Mouse (Mus musculus): ENCODE data around the gene Iqcm. TPM values are rescaled to one million over a fixed set of nuclear protein-coding genes. Genes with fewer than 3 reads are reported as not detected.
A peak's percentile ranks its signal among the peaks of the same experiment; 100 is the strongest.

The Iqcm gene
- polyA plus RNA-seq, 1 experiment from 2014 or later = not detected

DNA sequence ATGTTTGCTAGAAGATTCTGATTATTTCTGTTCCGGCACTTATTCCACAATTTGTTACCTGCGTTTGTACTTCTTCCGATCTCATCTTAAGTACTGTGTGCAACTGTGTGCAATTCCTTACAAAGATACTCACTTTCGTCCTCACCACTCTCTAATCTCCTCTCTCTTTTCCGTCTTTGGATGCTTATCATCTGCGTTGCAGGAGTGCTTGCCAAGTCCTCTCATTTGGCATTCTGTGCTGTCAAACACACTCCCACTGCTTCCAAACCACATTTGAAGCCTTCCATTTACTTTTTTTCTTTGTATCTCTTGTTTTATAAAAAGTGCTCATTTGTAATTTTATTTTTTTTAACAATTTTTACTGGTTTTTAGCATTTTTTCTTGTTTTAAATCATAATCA lies 210.8 kb downstream of the Iqcm start:
- peak; percentile 69 for ATAC-seq
- no peaks in the 10 kb centered on the region for H3K9me3 ChIP-seq (ENCODE audit: control insufficient read depth, low read length)
- 71% methylated on average over 6 of the region's 6 CpGs for WGBS

DNA sequence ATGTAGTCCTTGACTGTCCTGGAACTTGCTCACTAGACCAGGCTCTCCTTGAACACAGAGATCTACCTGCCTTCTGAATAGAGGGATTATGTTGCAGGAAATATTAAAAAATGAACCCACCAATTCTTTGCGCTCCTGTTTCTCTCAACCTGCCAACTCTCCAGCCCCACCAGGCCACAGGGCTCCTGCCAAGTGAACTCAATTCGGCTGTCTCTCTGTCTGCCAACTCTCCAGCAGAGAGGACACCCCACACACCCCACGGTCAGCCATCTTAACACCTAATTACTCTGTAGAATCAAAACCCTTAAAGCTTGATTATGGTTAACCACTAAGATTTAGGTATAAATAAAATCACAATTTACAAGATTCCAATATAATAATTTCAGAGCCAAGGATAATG lies 298.1 kb downstream of the Iqcm start:
- Histone ChIP-seq H3K4me3 (replicated peaks; ENCODE audit: low read length) (no peak overlapping the region), H3K4me1 (replicated peaks; ENCODE audit: control insufficient read depth, insufficient read depth, low read length) (no peaks in the 10 kb centered on the region), H3K27me3 (replicated peaks; ENCODE audit: control insufficient read depth, insufficient read depth, low read length) (no peaks in the 10 kb centered on the region), H3K36me3 (ENCODE audit: control insufficient read depth, insufficient read depth) (no peaks in the 10 kb centered on the region), H3K9me3 (ENCODE audit: control insufficient read depth, low read length) (no peaks in the 10 kb centered on the region), H3K4me2 (ENCODE audit: low read length) (no peak overlapping the region), H3K27ac (ENCODE audit: low read length) (no peak overlapping the region), H3K9ac (replicated peaks; ENCODE audit: low read depth, low read length) (no peak overlapping the region)
- 85% methylated on average over 3 of the region's 3 CpGs for WGBS
- no peak for ATAC-seq

More for the DNA sequence above, 210.8 kb downstream of the Iqcm start:
- H3K4me3 ChIP-seq (replicated peaks; ENCODE audit: low read length) = no peak overlapping the region
- no peaks in the 10 kb centered on the region; the same call in 1 of the 2 replicates for H3K4me1 ChIP-seq (replicated peaks; ENCODE audit: control insufficient read depth, insufficient read depth, low read length)
- no peak overlapping the region for H3K27ac ChIP-seq (ENCODE audit: low read length)
- H3K4me2 ChIP-seq (ENCODE audit: low read length) = no peak overlapping the region
- H3K27me3 ChIP-seq (replicated peaks; ENCODE audit: control insufficient read depth, insufficient read depth, low read length) = no peaks in the 10 kb centered on the region
- no peak overlapping the region for H3K9ac ChIP-seq (replicated peaks; ENCODE audit: low read depth, low read length)
- H3K36me3 ChIP-seq (ENCODE audit: control insufficient read depth, insufficient read depth) = no peaks in the 10 kb centered on the region

DNA sequence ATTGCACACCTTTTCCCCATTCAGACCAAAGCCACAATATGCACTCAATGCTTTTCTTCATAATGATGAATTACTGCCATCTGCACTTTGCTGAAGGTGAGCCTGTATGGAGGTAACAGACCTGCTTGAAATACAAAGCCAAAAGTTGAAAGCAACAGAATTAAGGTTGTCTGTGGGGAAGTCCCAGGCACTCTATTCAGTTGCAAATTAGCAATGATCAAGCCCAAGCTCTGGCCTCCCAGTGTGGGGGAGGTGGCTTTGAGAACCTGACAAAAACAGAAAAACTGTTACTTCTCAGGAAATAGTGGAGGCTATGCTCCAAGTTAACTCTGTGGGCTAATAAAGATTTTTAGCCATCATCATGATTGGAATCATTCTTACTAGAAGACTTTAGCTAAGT lies 307.1 kb downstream of the Iqcm start:
- no peaks in the 10 kb centered on the region for H3K27me3 ChIP-seq (replicated peaks; ENCODE audit: control insufficient read depth, insufficient read depth, low read length)
- H3K9me3 ChIP-seq (ENCODE audit: control insufficient read depth, low read length) = no peaks in the 10 kb centered on the region
- H3K4me2 ChIP-seq (ENCODE audit: low read length) = no peak overlapping the region
- H3K27ac ChIP-seq (ENCODE audit: low read length) = no peak overlapping the region
- H3K9ac ChIP-seq (replicated peaks; ENCODE audit: low read depth, low read length) = no peak overlapping the region
- H3K4me3 ChIP-seq (replicated peaks; ENCODE audit: low read length) = no peak overlapping the region
- H3K36me3 ChIP-seq (ENCODE audit: control insufficient read depth, insufficient read depth) = no peaks in the 10 kb centered on the region
- no peaks in the 10 kb centered on the region for H3K4me1 ChIP-seq (replicated peaks; ENCODE audit: control insufficient read depth, insufficient read depth, low read length)
- no peak for ATAC-seq

DNA sequence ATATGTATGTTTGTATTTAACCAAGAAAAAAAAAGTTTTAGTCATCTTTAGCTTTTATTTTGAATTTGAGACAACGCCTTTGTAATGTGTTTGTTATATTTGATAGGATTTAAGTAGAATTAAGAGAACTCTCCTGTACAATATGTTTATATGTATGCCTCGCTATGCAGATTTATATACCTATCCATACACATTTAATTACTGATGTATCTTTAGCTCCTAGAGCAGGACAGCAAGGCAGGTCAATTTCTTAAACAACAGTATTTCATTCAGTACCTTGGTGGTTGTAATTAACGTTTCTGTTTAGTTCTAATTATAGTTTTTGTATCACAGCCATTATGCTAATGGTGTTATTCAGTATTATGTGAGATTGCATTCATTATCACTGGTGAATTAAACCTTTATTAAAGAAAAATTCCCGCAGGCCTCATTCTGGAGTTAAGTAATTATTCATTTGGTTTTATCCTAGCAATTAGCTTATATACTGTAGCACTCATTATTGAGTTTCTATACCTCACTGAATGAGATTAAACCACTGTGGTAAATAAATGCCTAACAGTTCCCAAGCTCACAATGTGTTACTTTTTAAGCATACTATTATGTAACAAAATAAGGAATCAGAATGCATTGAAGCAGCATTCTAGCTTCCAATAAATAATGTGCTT lies 380.1 kb downstream of the Iqcm start:
- no peak overlapping the region for H3K27ac ChIP-seq (ENCODE audit: low read length)
- H3K27me3 ChIP-seq (replicated peaks; ENCODE audit: control insufficient read depth, insufficient read depth, low read length) = peaks cover 47% of the 10 kb centered on the region
- WGBS = 33% methylated on average over 4 of the region's 4 CpGs
- no peaks in the 10 kb centered on the region for H3K36me3 ChIP-seq (ENCODE audit: control insufficient read depth, insufficient read depth)
- no peaks in the 10 kb centered on the region for H3K4me1 ChIP-seq (replicated peaks; ENCODE audit: control insufficient read depth, insufficient read depth, low read length)
- H3K4me3 ChIP-seq (replicated peaks; ENCODE audit: low read length) = no peak overlapping the region
- H3K4me2 ChIP-seq (ENCODE audit: low read length) = no peak overlapping the region
- H3K9ac ChIP-seq (replicated peaks; ENCODE audit: low read depth, low read length) = no peak overlapping the region
- H3K9me3 ChIP-seq (ENCODE audit: control insufficient read depth, low read length) = no peaks in the 10 kb centered on the region
- peak; percentile 89 for ATAC-seq

DNA sequence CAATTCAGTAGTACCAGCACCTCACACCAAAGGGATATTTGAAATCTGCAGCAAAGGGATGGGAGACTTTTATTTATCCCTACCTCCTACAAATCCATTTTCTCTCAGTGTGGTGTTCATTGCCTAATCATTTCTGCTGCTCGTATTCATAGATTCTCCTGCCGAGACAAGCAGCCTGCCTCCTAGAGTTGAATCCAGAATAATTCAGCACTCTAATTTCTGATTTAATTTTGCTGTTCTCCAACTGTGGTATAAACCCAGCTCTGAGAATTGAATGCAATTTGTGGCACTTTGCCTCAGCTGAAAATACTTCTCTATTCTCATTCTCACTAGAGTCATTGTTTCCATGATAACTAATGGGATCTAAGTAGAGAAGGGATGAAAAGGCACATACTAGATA lies 386.8 kb downstream of the Iqcm start:
- no peaks in the 10 kb centered on the region for H3K36me3 ChIP-seq (ENCODE audit: control insufficient read depth, insufficient read depth)
- ATAC-seq = no peak
- no peak overlapping the region for H3K9ac ChIP-seq (replicated peaks; ENCODE audit: low read depth, low read length)
- H3K9me3 ChIP-seq (ENCODE audit: control insufficient read depth, low read length) = no peaks in the 10 kb centered on the region
- WGBS = 59% methylated on average over 2 of the region's 2 CpGs
- no peak overlapping the region for H3K4me2 ChIP-seq (ENCODE audit: low read length)
- H3K27ac ChIP-seq (ENCODE audit: low read length) = no peak overlapping the region
- no peaks in the 10 kb centered on the region for H3K4me1 ChIP-seq (replicated peaks; ENCODE audit: control insufficient read depth, insufficient read depth, low read length)
- H3K27me3 ChIP-seq (replicated peaks; ENCODE audit: control insufficient read depth, insufficient read depth, low read length) = peaks cover 38% of the 10 kb centered on the region
- no peak overlapping the region for H3K4me3 ChIP-seq (replicated peaks; ENCODE audit: low read length)

DNA sequence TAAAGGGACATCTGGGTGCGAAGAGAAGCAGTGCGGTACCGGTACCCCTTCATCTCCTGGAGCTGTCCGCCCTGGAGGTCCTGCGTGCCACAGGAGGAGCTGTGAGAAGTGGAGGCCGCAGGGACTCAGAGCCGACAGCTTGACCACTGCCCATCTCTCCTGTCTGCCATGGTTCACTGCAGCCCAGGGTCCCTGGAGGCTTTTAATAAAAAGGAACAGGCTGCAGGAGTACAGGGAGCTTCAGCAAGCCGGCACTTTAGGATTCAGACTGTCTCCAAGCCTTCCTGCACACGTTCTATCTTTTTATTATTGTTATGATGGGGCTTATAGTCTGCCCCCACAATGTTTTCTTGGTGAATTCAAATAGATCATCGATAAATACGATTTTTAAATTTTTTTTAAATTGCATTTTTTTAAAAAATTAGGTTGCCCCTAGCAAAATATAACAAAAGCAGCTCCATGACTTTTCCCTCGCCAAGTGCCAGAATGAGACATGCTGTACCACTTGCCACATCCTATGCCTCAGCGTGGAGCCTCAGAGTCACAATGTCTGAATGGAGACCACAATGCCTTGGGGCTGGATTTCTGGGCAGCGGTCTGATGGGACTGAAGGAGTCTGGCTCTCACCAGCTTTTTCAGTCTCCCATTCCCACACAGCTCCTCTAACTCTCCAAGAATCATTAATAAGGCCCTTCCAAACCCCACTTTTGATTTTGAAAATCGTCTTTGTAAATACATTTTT lies 469.3 kb downstream of the Iqcm start:
- no peaks in the 10 kb centered on the region for H3K36me3 ChIP-seq (ENCODE audit: control insufficient read depth, insufficient read depth)
- H3K9me3 ChIP-seq (ENCODE audit: control insufficient read depth, low read length) = no peaks in the 10 kb centered on the region
- H3K4me1 ChIP-seq (replicated peaks; ENCODE audit: control insufficient read depth, insufficient read depth, low read length) = no peaks in the 10 kb centered on the region
- no peak overlapping the region for H3K27ac ChIP-seq (ENCODE audit: low read length)
- 68% methylated on average over 15 of the region's 15 CpGs for WGBS
- H3K4me2 ChIP-seq (ENCODE audit: low read length) = no peak overlapping the region
- no peak overlapping the region for H3K4me3 ChIP-seq (replicated peaks; ENCODE audit: low read length)
- ATAC-seq = no peak
- no peak overlapping the region for H3K9ac ChIP-seq (replicated peaks; ENCODE audit: low read depth, low read length)
- no peaks in the 10 kb centered on the region for H3K27me3 ChIP-seq (replicated peaks; ENCODE audit: control insufficient read depth, insufficient read depth, low read length)

DNA sequence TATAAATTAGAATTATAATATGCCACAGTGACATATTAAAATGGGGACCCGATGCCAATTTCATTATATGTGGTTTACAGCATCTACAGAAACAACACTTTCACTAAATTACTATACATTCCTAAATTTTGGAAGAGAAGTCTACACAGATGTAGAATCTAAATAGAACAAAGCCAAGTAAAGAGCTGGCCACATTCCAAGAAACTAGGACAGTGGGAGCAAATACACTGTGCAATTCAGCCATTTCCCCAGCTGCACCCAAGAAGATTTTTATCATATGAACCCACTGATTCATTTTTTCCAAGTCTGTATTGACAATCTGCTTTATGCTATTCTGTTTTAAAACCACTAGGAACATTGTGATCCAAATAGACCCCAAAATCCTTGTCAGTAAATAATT lies 500.7 kb downstream of the Iqcm start:
- H3K36me3 ChIP-seq (ENCODE audit: control insufficient read depth, insufficient read depth) = no peaks in the 10 kb centered on the region
- ATAC-seq = peak; percentile 72
- no peak overlapping the region for H3K27ac ChIP-seq (ENCODE audit: low read length)
- no peaks in the 10 kb centered on the region for H3K9me3 ChIP-seq (ENCODE audit: control insufficient read depth, low read length)
- no peaks in the 10 kb centered on the region for H3K4me1 ChIP-seq (replicated peaks; ENCODE audit: control insufficient read depth, insufficient read depth, low read length)
- H3K4me3 ChIP-seq (replicated peaks; ENCODE audit: low read length) = no peak overlapping the region
- H3K9ac ChIP-seq (replicated peaks; ENCODE audit: low read depth, low read length) = no peak overlapping the region
- no peaks in the 10 kb centered on the region for H3K27me3 ChIP-seq (replicated peaks; ENCODE audit: control insufficient read depth, insufficient read depth, low read length)
- 66% methylated on average over 1 of the region's 1 CpGs for WGBS
- no peak overlapping the region for H3K4me2 ChIP-seq (ENCODE audit: low read length)

DNA sequence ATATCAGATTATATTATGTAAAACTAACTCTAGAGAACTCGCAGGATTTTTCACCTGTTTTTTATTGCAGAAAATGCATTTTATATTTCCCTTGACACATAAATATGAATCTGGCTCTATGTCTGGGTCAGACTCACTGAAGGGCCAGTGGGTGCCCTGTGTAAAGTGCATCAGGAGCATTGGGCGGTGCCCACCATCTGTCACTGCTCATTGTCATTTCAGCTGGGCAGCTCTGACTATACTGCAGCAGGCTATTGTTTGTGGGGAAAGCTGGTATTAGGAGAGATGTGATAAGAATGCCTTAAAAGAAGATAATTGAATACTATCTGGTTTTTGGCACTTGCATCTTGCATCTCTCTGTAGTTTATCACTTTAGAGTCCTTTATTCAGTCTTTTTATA lies 507.5 kb downstream of the Iqcm start:
- no peaks in the 10 kb centered on the region for H3K36me3 ChIP-seq (ENCODE audit: control insufficient read depth, insufficient read depth)
- H3K9me3 ChIP-seq (ENCODE audit: control insufficient read depth, low read length) = no peaks in the 10 kb centered on the region
- no peaks in the 10 kb centered on the region for H3K4me1 ChIP-seq (replicated peaks; ENCODE audit: control insufficient read depth, insufficient read depth, low read length)
- no peak overlapping the region for H3K9ac ChIP-seq (replicated peaks; ENCODE audit: low read depth, low read length)
- no peak for ATAC-seq
- no peak overlapping the region for H3K4me2 ChIP-seq (ENCODE audit: low read length)
- WGBS = 83% methylated on average over 2 of the region's 2 CpGs
- H3K27ac ChIP-seq (ENCODE audit: low read length) = no peak overlapping the region
- no peak overlapping the region for H3K4me3 ChIP-seq (replicated peaks; ENCODE audit: low read length)
- H3K27me3 ChIP-seq (replicated peaks; ENCODE audit: control insufficient read depth, insufficient read depth, low read length) = no peaks in the 10 kb centered on the region

DNA sequence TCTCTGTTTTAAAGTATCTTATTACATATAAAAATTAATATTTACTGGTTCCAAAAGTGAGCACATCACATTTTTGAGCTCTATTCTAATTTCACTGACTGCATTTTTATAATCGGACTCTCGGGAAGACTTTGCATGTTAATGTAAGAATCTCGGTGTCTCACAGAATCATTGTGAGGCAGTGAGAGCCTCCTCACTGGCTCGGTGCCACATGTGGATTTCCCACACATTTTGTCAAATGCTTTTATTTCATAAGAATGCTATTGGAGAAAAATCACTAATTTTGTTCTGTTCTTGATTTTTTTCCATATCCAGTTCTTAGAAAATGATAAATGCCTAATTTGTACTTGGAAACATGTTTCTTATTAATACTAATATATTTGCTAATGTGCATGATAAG lies 570.0 kb downstream of the Iqcm start:
- no peaks in the 10 kb centered on the region for H3K4me1 ChIP-seq (replicated peaks; ENCODE audit: control insufficient read depth, insufficient read depth, low read length)
- no peak overlapping the region for H3K4me3 ChIP-seq (replicated peaks; ENCODE audit: low read length)
- no peak overlapping the region for H3K4me2 ChIP-seq (ENCODE audit: low read length)
- ATAC-seq = no peak
- no peaks in the 10 kb centered on the region for H3K9me3 ChIP-seq (ENCODE audit: control insufficient read depth, low read length)
- no peak overlapping the region for H3K27ac ChIP-seq (ENCODE audit: low read length)
- no peak overlapping the region for H3K9ac ChIP-seq (replicated peaks; ENCODE audit: low read depth, low read length)
- H3K27me3 ChIP-seq (replicated peaks; ENCODE audit: control insufficient read depth, insufficient read depth, low read length) = no peaks in the 10 kb centered on the region
- no peaks in the 10 kb centered on the region for H3K36me3 ChIP-seq (ENCODE audit: control insufficient read depth, insufficient read depth)
- 65% methylated on average over 4 of the region's 4 CpGs for WGBS

All from forebrain, embryonic 16.5 days (tissue).